Mouse (Mus musculus) kidney, adult 2 months (tissue): Measurements from ENCODE around the gene Ccdc175. TPM values are rescaled to one million over a fixed set of nuclear protein-coding genes. Genes with fewer than 3 reads are reported as not detected.

Source experiments
- DNase-seq: peaks from one replicate; pipeline ENCODE4 v3.0.0; 2021
- H3K27ac ChIP-seq: fragments of 200-500 bp; 2 replicates; pipeline ENCODE4 v1.5.1; 2012; ENCODE audit warnings: low read depth, low read length, control low read depth, inconsistent platforms; ENCODE audit not compliant: insufficient read depth
- H3K27me3 ChIP-seq: fragments of 200-500 bp; replicated peaks from 2 replicates; pipeline ENCODE4 v1.6.1; 2012; ENCODE audit warnings: mild to moderate bottlenecking, moderate library complexity, low read length, inconsistent platforms; ENCODE audit not compliant: control insufficient read depth, insufficient read depth
- H3K36me3 ChIP-seq: fragments of 200-500 bp; 2 replicates; pipeline ENCODE4 v1.6.1; 2012; ENCODE audit warnings: mild to moderate bottlenecking, moderate library complexity, low read length, inconsistent platforms; ENCODE audit not compliant: control insufficient read depth, insufficient read depth
- H3K4me1 ChIP-seq: fragments of 200-500 bp; 2 replicates; pipeline ENCODE4 v1.6.1; 2011; ENCODE audit warnings: low read length; ENCODE audit not compliant: control insufficient read depth, insufficient read depth
- H3K4me3 ChIP-seq: fragments of 200-500 bp; 2 replicates; pipeline ENCODE4 v1.5.1; 2011; ENCODE audit warnings: mild to moderate bottlenecking, low read depth, low read length, control low read depth; ENCODE audit not compliant: insufficient read depth
- CTCF ChIP-seq: fragments of 200-500 bp; conservative IDR thresholded peaks from 2 replicates; pipeline ENCODE4 v1.5.1; 2011; ENCODE audit warnings: low read depth, mild to moderate bottlenecking, control low read depth, low read length, moderate library complexity, mixed read lengths; ENCODE audit not compliant: insufficient read depth, insufficient read length
- POLR2A ChIP-seq: fragments of 200-500 bp; IDR thresholded peaks from one replicate; pipeline ENCODE4 v1.6.1; 2011; ENCODE audit warnings: low read depth, low read length, control low read depth
- WGBS: fragments of 180-500 bp; shearing (Covaris S2); methylation state at CpG from one replicate; pipeline ENCODE4 v1.1.7; 2018; 5-methylcytosine and 5-hydroxymethylcytosine counted together
- polyA plus RNA-seq: library from polyadenylated mRNA; depleted of rRNA; stranded (reverse); fragments of >200 nt; gene quantifications from 2 replicates; pipeline ENCODE4 v1.2.3, GENCODE M21; 2012

The Ccdc175 gene
- polyA plus RNA-seq, 1 experiment, result not detected

- H3K27ac ChIP-seq, result no peak overlapping the region
- peaks cover 3% of the 10 kb centered on the region; the same call in 1 of the 2 replicates for H3K4me1 ChIP-seq
- no peaks in the 10 kb centered on the region for H3K36me3 ChIP-seq
- no peak for DNase-seq
- H3K27me3 ChIP-seq, result no peaks in the 10 kb centered on the region
- TF ChIP-seq CTCF (no peak), POLR2A (no peak)
- H3K4me3 ChIP-seq, result no peak overlapping the region
- 68% methylated on average over 9 of the region's 9 CpGs for WGBS
Observed at GRCm38 (mm10) chr12:72083265-72083664, 101.6 kb downstream of the Ccdc175 start.

DNA sequence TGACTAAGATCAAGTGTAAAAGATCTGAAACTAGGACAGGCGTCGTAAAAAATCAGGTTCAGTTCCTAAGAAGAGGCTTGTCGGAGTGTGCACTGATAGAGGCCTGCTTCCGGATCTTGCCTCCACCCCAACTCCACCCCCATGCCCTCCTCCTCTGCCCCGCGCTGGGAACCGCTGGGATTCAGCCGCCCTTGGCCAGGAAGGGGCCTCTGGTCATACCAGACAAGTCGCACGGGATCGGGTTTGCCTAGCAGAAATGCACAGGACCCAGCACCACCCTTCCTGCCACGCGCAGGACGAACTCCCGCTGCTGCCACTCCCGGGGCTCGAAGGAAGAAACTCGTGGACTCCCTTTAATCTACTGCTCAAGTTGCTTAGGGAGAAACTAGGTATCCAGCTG lies 102.5 kb downstream of the Ccdc175 start:
- peak; percentile 44 for DNase-seq
- H3K27ac ChIP-seq, result peak overlapping the region; percentile 2; the same call in 1 of the 2 replicates
- H3K27me3 ChIP-seq, result no peaks in the 10 kb centered on the region
- H3K4me1 ChIP-seq, result peaks cover 9% of the 10 kb centered on the region; the same call in 1 of the 2 replicates
- TF ChIP-seq CTCF (no peak), POLR2A (no peak)
- no peaks in the 10 kb centered on the region for H3K36me3 ChIP-seq
- 16% methylated on average over 18 of the region's 18 CpGs for WGBS
- peak overlapping the region; percentile 12 for H3K4me3 ChIP-seq

- 80% methylated on average over 3 of the region's 3 CpGs for WGBS
- DNase-seq, result no peak
- Histone ChIP-seq H3K27me3 (no peaks in the 10 kb centered on the region), H3K4me1 (peaks cover 9% of the 10 kb centered on the region; the same call in 1 of the 2 replicates), H3K4me3 (no peak overlapping the region), H3K27ac (no peak overlapping the region), H3K36me3 (no peaks in the 10 kb centered on the region; the same call in 1 of the 2 replicates)
- TF ChIP-seq CTCF (no peak), POLR2A (no peak)
Observed at GRCm38 (mm10) chr12:72081961-72082360, 102.9 kb downstream of the Ccdc175 start.

DNA sequence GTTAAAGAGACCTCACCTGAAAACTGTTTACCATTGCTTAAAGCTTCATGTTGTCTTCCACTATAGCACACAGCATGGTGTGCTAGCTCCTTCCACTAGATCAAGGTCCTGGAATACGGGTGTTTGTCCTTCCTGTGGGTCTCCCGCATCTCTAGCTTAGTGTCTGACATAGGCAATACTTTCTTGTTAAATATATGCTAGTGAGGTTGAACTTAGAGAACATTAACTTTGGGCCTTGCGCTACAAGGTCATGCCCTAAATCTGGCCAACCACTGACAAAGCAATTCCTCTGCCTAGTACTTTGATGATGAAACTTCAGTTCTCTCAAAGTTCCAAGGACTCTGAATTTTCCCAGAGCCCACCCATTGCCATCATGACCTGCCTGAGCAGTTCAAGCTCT lies 106.6 kb downstream of the Ccdc175 start:
- H3K27ac ChIP-seq, result peak overlapping the region; percentile 66

DNA sequence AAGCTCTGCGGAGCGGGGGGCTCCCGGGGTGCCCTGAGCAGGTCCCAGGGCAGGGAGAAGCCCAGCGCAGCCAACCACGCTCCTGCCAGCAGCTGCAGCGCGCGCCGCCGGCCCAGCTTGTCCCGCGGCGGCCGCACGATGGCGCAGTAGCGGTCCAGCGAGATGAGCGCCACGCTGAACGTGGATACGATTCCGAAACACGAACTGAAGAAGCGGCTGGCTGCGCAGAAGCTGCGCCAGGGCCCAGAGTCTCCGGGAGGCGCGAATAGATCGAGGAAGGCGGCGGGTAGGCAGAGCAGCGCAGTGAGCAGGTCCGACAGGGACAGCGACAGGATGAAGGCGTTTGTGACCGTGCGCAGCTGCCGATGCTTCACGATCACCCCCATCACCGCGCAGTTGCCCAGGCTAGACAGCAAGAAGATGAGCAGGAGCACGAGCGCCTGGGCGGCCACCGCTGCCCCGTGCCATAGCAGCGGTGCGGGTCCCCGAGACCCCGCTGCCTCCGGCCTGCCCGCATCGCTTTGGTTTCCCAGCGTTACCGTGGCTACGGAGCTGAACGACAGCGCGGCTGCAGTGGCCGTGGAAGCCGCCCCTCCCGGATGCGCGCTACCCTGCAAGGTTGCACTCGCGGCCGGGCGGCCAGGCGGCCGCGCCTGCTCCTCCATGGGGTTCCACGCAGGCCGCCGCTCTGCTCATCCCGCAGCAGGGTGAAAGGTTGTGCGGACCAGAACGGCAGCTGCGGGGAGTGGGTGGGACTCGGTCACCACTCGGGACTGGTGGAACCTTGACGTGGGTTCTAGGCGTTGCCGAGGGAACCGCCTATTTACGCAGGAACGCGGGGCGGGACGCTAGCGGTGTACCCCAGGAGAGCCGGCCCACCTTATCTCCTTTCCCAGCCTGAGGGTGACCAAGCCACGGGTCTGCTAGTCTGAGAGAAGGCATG lies 114.2 kb downstream of the Ccdc175 start, which contains the start of gene Gpr135:
Gene Gpr135, minus strand, starts transcription at position 799 of the 943 bp plus-strand sequence.
- no peak within 1 kb of the TSS for H3K27ac ChIP-seq
- H3K4me3 ChIP-seq, result peak within 1 kb of the TSS; percentile 51
- DNase-seq, result peak; percentile 83
- H3K27me3 ChIP-seq, result no peaks in the 10 kb centered on the region
- H3K4me1 ChIP-seq, result 0 out of 2 replicates have a peak, but pooled peaks cover 3% of the 10 kb centered on the region
- 2% methylated on average over 94 of the region's 94 CpGs for WGBS
- H3K36me3 ChIP-seq, result peaks cover 2% of the 10 kb centered on the region
- TF ChIP-seq POLR2A (no peak), CTCF (peak; percentile 75)

More for the DNA sequence above, 106.6 kb downstream of the Ccdc175 start:
- DNase-seq, result peak; percentile 69
- Histone ChIP-seq H3K36me3 (peaks cover 2% of the 10 kb centered on the region), H3K4me3 (no peak overlapping the region), H3K27me3 (no peaks in the 10 kb centered on the region), H3K4me1 (peaks cover 9% of the 10 kb centered on the region; the same call in 1 of the 2 replicates)
- WGBS, result 47% methylated on average over 3 of the region's 3 CpGs
- TF ChIP-seq POLR2A, result no peak
- TF ChIP-seq CTCF, result no peak

DNA sequence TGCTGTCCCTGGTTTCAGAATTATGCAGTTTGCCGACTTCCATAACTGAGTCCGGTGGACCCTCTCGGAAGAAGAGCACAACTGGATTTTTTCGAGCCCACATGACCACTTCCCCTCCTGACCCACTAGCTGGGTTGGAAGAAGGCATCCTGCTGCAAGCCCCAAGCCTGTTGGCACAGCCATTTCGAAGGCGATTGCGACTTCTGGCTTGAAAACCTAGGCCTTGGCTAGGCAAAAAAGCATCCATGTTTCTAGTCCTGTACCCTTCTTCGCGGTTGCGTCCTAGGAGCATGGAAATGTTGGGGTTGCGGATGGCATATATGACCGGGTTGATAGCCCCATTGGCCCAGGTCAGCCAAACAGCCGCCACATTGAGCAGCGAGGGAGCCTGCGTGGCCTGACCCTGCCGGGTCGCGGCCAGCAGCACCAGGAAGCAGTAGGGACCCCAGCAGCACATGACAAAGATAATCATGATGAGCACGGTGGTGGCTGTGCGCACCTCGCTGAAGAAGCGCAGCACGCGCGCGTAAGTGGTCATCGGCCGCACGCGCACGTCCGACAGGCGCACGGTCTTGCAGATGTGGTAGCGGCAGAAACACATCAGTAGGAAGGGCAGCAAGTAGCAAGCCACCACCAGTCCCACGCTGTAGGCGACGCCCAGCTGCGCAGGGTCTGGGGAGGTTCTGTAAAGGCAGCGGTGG lies 115.1 kb downstream of the Ccdc175 start:
- Histone ChIP-seq H3K4me1 (0 out of 2 replicates have a peak, but pooled peaks cover 3% of the 10 kb centered on the region), H3K36me3 (peaks cover under 1% of the 10 kb centered on the region; the same call in 1 of the 2 replicates), H3K4me3 (peak overlapping the region; percentile 51), H3K27me3 (no peaks in the 10 kb centered on the region), H3K27ac (no peak overlapping the region)
- DNase-seq, result no peak
- WGBS, result 20% methylated on average over 40 of the region's 40 CpGs
- TF ChIP-seq CTCF (no peak), POLR2A (no peak)
